Mouse (Mus musculus) lung, postnatal 4 days (tissue): ENCODE measurements at regions not wholly inside any gene's neighbourhood (a gene's known extent, or its start where the extent isn't known, plus 50 kb on each side); places are given as distances from the start of the nearest gene placed in this dataset.
"Not testable (repeated sequence)": the region's sequence is repeated elsewhere in the genome, so short reads cannot be mapped to it uniquely, and the experiment has no call there.

Source experiments
- DNase-seq, 2 experiments: peaks; one replicate each; pipeline ENCODE4 v3.0.0; 2021

DNA sequence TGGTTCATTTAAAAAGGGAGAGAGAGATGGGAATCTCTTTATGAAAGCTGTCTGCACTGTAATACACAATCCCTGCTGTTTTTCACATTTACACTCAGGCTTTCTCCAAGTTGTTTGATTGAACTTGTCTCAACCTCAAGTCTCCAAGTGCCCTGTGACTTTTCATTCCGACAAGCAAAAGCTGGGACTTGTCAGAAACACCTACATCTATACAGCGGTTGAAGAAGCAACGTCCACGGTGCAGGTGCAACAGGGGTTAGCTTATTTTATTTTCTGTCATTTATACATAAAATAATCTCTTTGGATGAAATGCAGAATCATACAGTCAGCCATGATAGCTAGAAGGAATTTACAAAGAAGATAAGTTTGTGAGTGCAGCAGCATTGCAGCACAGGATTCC lies 184.6 kb upstream of the Gm21293 start:
- no peak for DNase-seq

DNA sequence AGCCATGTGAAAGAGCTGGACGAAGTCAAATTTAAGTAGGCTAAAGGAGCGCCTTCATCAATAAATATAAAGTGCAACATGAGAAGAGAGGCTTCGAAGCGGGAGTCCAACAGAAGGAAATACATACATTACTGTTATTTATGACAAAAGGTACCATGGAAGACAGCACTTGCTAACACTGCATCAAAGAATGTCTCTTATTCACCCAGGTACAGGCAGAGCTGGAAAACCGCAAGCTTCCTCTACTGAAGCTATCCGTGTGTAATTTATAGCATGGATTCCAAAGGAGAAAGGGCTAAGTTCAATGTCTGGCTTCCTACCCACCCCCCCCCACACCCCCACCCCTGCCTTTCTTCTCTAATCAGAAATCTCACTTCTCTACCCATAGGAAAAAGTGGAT lies 166.7 kb upstream of the Gm21293 start:
- DNase-seq: no peak

DNA sequence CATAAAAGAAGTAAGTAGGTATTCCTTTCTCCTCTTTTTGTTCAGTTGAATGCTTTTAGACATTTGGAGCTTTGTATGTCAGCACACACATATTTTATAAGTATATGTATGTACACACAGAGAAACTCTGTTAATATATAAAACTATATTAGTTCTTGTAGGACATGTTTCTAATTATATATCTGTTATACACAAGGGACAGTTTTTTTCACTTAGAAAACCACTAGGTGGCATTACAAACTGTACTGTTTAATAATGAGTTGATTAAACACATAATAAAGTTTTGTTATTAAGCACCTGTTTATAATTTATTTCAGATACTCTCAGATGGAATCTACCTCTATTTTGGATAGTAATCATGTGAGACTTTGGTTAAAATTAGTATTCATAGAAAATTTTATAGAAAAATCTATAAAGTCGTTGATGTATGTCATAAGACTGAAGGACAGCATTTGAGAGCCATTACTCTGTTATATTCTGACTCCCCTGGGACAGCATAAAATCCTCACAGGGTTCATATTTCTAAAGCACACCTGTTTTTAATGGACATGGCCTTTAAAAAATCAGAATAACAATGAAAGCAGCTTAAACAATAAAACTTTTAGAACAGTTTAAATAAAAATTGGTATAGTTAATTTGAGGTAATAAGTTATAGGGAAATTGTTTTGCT lies 158.4 kb upstream of the Gm21293 start:
- no peak for DNase-seq

DNA sequence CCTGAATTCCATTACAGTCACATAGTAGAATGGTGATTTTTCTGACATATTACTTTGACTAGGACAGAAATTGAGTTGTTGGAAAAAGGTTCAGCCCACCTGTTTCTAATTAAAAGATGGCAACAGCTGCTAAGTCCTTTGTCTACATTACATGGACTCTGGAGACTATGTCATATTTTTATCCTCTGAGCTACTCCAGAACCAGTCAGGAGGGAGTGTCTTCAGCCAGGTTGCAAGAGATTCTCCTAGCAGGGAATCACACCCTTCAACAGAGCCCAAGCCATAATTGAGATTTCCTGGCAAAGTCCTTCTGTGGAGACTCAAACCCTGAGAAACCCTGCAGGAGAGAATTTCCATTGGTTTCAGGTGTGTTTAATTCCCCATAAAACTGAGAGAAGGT lies 123.2 kb upstream of the Gm21293 start:
- no peak for DNase-seq

DNA sequence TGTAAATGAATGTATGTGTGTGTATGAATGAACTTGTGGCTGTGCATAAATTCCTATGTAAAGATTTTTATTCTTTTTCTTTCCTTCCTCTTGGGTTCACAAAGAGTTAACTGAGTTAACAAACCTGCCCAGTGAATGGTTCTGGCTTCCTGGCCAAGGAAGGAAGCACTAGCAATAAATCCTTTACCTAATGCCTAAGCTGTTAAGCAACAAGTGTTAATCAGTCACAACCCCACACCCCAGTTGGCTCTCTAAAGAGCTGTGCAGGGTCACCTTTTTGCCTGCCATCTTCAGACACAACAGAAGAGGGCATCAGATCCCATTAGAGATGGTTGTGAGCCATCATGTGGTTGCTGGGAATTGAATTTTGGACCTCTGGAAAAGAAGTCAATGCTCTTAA lies 121.2 kb upstream of the Gm21293 start:
- DNase-seq: no peak

DNA sequence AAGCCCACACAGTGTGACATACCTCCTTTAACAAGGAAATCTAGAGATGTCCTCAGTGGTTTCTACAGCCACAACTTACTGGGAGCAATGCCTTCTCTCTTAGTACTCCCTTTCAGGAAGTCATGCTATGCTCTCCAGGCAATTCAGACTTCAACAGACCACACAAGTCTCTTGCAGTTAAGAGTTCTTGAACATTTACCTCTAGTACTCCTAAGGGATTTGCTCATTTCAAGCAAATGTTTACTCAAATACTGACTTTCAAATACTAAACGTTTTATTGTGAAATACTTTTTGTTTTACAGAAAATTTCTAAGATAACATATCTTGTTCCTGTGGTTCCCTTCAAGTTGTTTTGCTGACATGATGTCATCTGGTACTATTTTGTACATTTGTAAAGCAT lies 114.6 kb upstream of the Gm21293 start:
- DNase-seq: no peak

DNA sequence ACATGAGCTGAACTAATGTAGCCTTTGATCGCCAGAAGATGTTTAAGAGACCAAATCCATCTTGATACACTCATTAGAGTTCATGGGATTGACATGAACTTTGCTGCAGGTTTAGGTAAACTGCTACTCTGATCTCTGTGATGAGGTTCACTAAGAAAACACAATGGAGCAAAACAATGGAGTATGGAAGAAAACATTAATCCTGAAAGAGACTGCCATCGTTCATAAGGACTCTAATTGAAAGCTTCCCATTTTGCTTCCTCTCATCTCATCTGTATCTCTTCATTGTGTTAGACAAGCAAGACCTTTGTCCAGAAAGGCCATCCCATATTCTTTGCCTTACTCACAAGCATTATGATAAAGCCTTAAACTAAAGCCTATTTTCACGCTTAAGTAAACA lies 110.0 kb upstream of the Gm21293 start:
- DNase-seq: no peak

DNA sequence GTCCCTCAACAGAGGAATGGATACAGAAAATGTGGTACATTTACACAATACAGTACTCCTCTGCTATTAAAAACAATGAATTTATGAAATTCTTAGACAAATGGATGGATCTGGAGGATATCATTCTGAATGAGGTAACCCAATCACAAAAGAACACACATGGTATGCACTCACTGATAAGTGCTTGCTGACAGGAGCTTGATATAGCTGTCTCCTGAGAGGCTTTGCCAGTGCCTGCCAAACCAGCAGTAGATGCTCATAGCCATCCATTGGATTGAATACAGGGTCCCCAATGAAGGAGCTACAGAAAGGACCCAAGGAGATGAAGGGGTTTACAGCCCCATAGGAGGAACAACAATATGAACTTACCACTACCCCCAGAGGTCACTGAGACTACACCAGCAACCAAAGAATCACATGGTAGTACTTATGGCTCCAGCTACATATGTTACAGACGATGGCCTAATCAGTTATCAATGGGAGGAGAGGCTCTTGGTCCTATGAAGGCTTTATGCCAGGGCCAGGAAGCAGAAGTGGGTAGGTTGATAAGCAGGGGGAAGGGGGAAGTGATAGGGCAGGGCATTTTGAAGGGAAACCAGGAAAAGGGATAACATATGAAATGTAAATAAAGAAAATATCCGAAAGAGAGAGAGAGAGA lies 100.9 kb upstream of the Gm21293 start:
- not testable (repeated sequence) for DNase-seq

DNA sequence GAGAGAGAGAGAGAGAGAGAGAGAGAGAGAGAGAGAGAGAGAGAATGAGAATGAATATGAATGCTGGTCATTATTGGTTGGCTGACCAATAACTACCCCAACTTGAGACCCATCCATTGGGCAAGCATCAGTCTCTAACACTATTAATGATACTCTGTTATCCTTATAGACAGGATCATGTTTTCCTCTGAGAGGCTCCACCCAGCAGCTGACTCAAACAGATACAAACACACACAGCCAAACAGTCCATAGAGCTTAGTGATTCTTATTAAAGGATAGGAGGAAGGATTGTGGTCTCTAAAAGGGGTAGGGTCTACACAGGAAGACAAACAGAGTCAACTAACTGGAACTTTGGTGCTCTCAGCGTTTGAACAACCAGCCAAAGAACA lies 100.4 kb upstream of the Gm21293 start:
- DNase-seq: no peak

DNA sequence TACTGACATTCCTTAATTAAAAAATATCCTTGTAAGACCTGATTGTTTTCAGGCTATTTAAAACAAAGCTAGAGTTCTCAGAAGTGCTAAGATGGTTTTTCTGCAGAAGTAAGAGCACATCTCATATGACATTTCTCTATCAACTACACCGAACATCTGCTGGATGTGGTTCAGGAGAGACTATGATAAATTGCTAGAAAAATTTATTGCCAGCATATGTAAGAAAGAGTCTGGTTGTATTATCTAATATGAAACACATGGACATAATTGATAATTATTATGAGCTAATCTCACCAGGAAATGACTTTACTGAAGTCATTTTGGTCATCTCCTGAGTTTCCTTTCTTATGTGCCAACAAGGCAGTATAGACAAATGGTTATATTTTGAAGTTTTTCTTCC lies 99.2 kb upstream of the Gm21293 start:
- no peak for DNase-seq
